Mouse (Mus musculus) stomach, embryonic 16.5 days (tissue): ENCODE measurements around the gene Grm1. TPM values are rescaled to one million over a fixed set of nuclear protein-coding genes. Genes with fewer than 3 reads are reported as not detected.

ENCODE experiments used
- ATAC-seq: fragments of 200-750 bp; cut with Nextera tagmentation; 2 replicates; pipeline ENCODE4 v1.8.0; 2017; ENCODE audit warnings: moderate number of reproducible peaks, moderate TSS enrichment; ENCODE audit not compliant: insufficient read depth, low FRiP score
- H3K27ac ChIP-seq: fragments of 300-500 bp; sonication (generic); 2 replicates; pipeline ENCODE4 v1.5.1; 2014; ENCODE audit warnings: low read length
- H3K27me3 ChIP-seq: fragments of 300-500 bp; sonication (generic); 2 replicates; pipeline ENCODE4 v1.6.1; 2014; ENCODE audit warnings: low read length, control low read depth, mixed read lengths; ENCODE audit not compliant: control insufficient read depth, insufficient read depth
- H3K36me3 ChIP-seq: fragments of 300-500 bp; sonication (generic); 2 replicates; pipeline ENCODE4 v1.6.1; 2014; ENCODE audit warnings: low read length; ENCODE audit not compliant: control insufficient read depth, insufficient read depth
- H3K4me1 ChIP-seq: fragments of 300-500 bp; sonication (generic); 2 replicates; pipeline ENCODE4 v1.6.1; 2014; ENCODE audit warnings: low read length, control low read depth, mixed read lengths; ENCODE audit not compliant: control insufficient read depth, insufficient read depth
- H3K4me2 ChIP-seq: fragments of 300-500 bp; sonication (generic); 2 replicates; pipeline ENCODE4 v1.6.1; 2014; ENCODE audit warnings: low read depth, low read length, mixed read lengths
- H3K4me3 ChIP-seq: fragments of 300-500 bp; sonication (generic); replicated peaks from 2 replicates; pipeline ENCODE4 v1.5.1; 2014; ENCODE audit warnings: mild to moderate bottlenecking, low read length
- H3K9ac ChIP-seq: fragments of 300-500 bp; sonication (generic); 2 replicates; pipeline ENCODE4 v1.6.1; 2014; ENCODE audit warnings: low read length
- H3K9me3 ChIP-seq: fragments of 300-500 bp; sonication (generic); replicated peaks from 2 replicates; pipeline ENCODE4 v1.6.1; 2016; ENCODE audit warnings: low read length, control low read depth; ENCODE audit not compliant: control insufficient read depth
- WGBS: fragments of 180-500 bp; shearing (Covaris S2); extraction: QIAGEN DNeasy Blood & Tissue Kit; methylation state at CpG from one replicate; pipeline ENCODE4 v1.1.7; 2014; 5-methylcytosine and 5-hydroxymethylcytosine counted together
- polyA plus RNA-seq: library from polyadenylated mRNA; unstranded; fragments of >200 nt; fragmentation: Nextera tagmentation; extraction: Ambion mirVana; gene quantifications from 2 replicates; pipeline ENCODE4 v1.2.1, GENCODE M21; 2015

The Grm1 gene
- polyA plus RNA-seq, 1 experiment from 2014 or later = 0.05 TPM

DNA sequence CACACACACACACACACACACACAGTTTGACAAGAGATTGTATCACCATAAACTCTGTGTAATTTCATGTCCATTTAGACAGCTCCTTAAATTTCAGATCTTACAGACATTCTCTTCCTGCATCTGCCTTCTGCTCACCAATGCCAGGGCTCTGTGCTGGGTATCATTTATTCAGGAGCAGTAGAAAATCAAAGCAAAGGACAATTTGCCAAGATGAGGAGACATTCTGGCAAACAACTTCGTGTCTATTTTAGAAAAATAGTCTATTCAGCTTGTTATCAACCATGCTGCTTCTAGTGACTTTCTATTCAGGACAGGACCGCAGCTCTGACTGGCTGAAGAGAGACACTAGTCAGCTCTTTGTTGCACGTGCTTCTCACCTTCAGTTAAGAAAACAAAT, 146.3 kb downstream of the Grm1 start:
- Histone ChIP-seq H3K36me3 (no peaks in the 10 kb centered on the region), H3K27ac (no peak overlapping the region), H3K4me1 (no peaks in the 10 kb centered on the region), H3K4me3 (no peak overlapping the region), H3K9ac (no peak overlapping the region), H3K9me3 (no peaks in the 10 kb centered on the region), H3K27me3 (no peaks in the 10 kb centered on the region), H3K4me2 (no peak overlapping the region)
- no peak for ATAC-seq
- WGBS = 66% methylated on average over 3 of the region's 3 CpGs

DNA sequence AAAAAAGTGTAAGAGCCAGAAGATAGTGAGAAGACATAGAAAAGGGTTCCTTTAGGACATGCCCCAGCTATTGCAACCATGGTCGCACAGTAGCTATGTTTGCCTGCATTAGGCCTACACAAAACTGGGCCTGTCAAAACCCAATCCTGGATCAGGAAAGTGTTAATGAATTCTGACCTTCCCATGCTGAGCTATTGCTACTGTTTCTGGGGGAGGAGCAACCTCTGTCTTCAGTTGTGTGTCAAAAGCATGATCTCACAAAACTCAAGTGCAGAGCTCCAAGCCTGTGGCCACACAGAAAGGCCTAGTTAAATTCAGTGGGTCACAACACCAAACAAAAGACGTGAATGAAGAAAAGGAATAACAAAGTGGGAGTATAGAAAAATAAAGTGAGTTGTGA, 152.5 kb downstream of the Grm1 start:
- ATAC-seq = no peak
- Histone ChIP-seq H3K9ac (no peak overlapping the region), H3K36me3 (no peaks in the 10 kb centered on the region), H3K9me3 (no peaks in the 10 kb centered on the region), H3K27me3 (no peaks in the 10 kb centered on the region), H3K4me1 (no peaks in the 10 kb centered on the region), H3K4me3 (no peak overlapping the region), H3K4me2 (no peak overlapping the region), H3K27ac (no peak overlapping the region)
- 82% methylated on average over 2 of the region's 2 CpGs for WGBS

DNA sequence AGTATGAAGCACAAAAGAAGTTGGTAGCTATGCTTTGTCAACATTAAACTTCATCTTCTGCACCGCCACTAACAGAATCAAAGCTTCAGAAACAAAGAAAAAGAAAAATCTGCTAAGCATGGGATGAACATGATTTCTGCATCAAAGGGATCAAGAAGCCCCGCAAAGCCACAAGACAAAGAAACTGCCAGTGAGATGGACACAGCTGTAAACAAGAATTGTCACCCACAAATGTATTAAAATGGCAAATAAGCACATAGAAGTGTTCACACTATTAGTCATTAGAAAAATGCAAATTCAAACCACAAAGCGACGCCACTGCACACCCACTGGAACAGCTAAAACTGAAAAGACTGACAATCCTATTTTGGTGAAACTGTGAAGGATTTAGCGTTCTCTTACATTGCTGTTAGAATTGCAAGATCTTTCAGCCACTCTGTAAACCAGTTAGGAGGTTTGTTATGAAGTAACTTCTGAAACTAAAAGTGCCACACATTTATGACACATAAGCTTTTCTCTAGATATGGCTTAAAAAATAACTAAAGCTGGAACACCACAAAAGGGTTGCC, 153.3 kb downstream of the Grm1 start:
- no peaks in the 10 kb centered on the region for H3K27me3 ChIP-seq
- no peak overlapping the region for H3K27ac ChIP-seq
- H3K9ac ChIP-seq = no peak overlapping the region
- 75% methylated on average over 5 of the region's 5 CpGs for whole genome bisulfite sequencing
- no peak overlapping the region for H3K4me2 ChIP-seq
- H3K9me3 ChIP-seq = no peaks in the 10 kb centered on the region
- no peaks in the 10 kb centered on the region for H3K36me3 ChIP-seq
- H3K4me1 ChIP-seq = no peaks in the 10 kb centered on the region
- ATAC-seq = no peak
- H3K4me3 ChIP-seq = no peak overlapping the region

DNA sequence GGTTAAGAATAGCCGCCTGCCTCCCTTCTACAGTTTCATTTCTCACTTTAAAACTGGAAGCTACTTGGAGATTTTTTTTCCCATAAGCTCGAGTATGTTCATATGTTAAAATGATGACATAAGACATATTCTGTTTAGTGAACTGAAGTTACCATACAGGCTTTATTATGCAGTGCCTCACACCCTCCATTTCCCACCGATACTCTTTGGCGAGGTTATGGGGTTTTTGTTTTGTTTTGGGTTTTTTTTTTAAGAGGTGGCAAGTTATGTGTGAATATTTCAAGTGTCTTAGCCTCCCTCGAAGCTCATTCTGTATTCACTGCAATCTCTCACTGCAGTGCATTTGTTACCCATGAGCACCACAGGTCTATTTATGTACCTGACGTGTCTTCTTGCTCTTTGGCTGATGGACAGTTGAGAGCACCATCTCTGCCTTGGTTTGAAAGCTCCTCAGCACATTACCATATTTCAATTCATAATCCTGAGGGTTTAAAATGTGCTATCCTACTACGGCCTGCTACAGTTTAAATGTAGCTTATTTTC, 164.2 kb downstream of the Grm1 start:
- Histone ChIP-seq H3K9ac (no peak overlapping the region), H3K27ac (no peak overlapping the region), H3K36me3 (no peaks in the 10 kb centered on the region), H3K9me3 (no peaks in the 10 kb centered on the region), H3K4me2 (no peak overlapping the region), H3K4me3 (no peak overlapping the region), H3K4me1 (no peaks in the 10 kb centered on the region), H3K27me3 (no peaks in the 10 kb centered on the region)
- ATAC-seq = no peak
- WGBS = 73% methylated on average over 7 of the region's 7 CpGs

DNA sequence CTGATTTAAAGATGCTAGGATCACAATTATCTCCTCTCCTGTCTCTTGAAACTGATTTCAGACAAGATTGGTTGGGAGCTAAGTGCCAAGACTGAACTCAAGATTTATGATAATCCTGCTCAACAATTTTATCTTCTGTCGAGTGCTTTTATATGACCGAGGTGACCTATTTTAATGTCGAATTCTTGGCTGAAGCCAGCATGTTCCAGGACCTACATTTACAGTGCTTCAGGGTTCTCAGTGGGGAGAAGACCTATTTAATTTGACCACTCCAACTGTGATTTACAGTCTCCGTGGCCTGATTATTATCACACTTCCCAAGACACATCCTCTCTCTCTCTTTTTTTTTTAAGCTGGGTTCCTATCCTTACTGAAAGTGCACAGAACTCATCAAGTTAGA, 168.5 kb downstream of the Grm1 start:
- Histone ChIP-seq H3K4me3 (no peak overlapping the region), H3K27ac (no peak overlapping the region), H3K36me3 (no peaks in the 10 kb centered on the region), H3K9me3 (no peaks in the 10 kb centered on the region), H3K4me2 (no peak overlapping the region), H3K27me3 (no peaks in the 10 kb centered on the region), H3K9ac (no peak overlapping the region), H3K4me1 (no peaks in the 10 kb centered on the region)
- 74% methylated on average over 4 of the region's 4 CpGs for WGBS
- ATAC-seq = no peak

DNA sequence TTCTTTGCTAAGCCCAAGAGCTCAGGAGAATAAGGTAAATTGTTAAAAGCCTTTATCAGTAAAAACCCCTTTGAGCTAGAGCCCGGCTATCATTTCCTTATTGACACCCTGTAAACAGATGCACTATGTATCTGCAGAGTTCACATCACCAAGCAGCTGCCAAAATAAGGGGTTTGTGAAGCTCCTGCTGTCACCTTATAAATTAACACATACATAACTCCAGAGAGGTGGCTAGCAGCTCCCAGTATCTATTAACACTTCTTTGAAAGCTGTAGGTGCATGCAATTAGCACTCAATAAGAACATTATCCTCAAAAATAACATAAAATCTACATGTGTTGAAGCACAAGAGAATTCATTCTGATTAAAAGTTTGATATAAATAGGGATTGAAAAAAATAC, 191.9 kb downstream of the Grm1 start:
- H3K9ac ChIP-seq = no peak overlapping the region
- WGBS = 53% methylated on average over 1 of the region's 1 CpGs
- no peaks in the 10 kb centered on the region for H3K4me1 ChIP-seq
- no peak overlapping the region for H3K4me2 ChIP-seq
- no peak overlapping the region for H3K27ac ChIP-seq
- no peak overlapping the region for H3K4me3 ChIP-seq
- no peaks in the 10 kb centered on the region for H3K9me3 ChIP-seq
- no peak for ATAC-seq
- no peaks in the 10 kb centered on the region for H3K36me3 ChIP-seq
- no peaks in the 10 kb centered on the region for H3K27me3 ChIP-seq

DNA sequence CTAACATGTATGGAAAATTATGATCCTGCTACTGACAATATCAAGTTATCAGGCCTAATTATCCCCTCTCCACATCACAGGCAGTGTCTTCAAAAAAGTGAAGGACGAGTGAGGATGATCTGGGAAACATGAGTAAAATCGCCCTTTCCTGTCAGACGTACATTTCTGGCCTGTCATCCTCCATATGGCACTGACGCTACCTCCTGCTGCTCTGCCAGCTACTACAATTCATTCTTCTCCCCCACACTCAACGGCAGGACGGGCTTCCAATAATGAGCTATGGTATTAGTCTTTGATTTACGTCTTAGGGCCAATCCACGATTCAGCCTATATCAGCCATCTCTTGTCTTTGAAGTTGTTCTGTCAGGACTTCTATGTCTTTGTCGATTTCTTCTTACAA, 193.6 kb downstream of the Grm1 start:
- no peak overlapping the region for H3K9ac ChIP-seq
- H3K36me3 ChIP-seq = no peaks in the 10 kb centered on the region
- no peaks in the 10 kb centered on the region for H3K27me3 ChIP-seq
- H3K4me2 ChIP-seq = no peak overlapping the region
- ATAC-seq = no peak
- no peaks in the 10 kb centered on the region for H3K9me3 ChIP-seq
- H3K4me1 ChIP-seq = no peaks in the 10 kb centered on the region
- H3K27ac ChIP-seq = no peak overlapping the region
- no peak overlapping the region for H3K4me3 ChIP-seq
- WGBS = 69% methylated on average over 9 of the region's 9 CpGs

DNA sequence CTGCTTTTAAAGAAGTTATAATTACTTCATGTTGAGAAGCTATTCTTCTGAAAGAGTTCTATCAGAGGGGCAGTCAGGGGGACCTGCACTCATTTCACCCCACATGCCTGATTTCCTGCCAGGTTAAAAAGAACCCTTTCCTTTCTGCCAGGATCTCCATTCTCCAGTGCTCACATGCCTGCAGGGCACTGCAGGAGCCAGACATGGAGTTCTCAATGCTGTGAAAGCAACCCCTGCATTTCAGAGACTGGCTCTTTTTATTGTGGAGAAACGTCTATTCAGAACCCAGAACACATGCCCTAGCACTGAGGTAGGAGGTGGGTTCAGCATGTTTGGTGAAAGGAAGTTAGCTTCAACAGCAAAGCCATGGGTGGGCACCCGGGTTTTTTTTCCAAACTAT, 197.2 kb downstream of the Grm1 start:
- H3K4me2 ChIP-seq = no peak overlapping the region
- H3K27ac ChIP-seq = no peak overlapping the region
- WGBS = 33% methylated on average over 2 of the region's 2 CpGs
- H3K4me3 ChIP-seq = no peak overlapping the region
- H3K9ac ChIP-seq = no peak overlapping the region
- H3K9me3 ChIP-seq = no peaks in the 10 kb centered on the region
- no peak for ATAC-seq
- no peaks in the 10 kb centered on the region for H3K36me3 ChIP-seq
- H3K4me1 ChIP-seq = no peaks in the 10 kb centered on the region
- no peaks in the 10 kb centered on the region for H3K27me3 ChIP-seq

DNA sequence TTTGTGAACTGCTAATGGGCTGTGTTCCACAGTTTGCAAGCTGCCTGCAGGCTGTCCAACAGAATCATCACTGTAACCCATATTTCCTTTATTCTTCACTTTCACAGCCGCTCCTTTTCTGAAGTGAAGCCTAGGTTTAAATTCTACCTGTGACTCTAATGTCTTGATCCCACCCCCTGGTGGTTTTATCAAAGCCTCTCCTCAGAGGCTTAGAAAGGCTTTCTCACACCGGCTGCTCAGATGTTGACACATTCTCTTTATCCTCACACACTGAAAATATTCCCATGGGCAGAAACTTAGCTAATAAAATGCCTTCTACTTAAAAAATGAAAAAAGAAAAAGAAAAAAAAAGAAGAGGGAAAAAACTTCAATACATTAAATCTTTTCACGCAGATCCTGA, 210.0 kb downstream of the Grm1 start:
- Histone ChIP-seq H3K36me3 (no peaks in the 10 kb centered on the region), H3K9ac (no peak overlapping the region), H3K9me3 (no peaks in the 10 kb centered on the region), H3K4me2 (no peak overlapping the region), H3K27ac (no peak overlapping the region), H3K27me3 (no peaks in the 10 kb centered on the region), H3K4me1 (no peaks in the 10 kb centered on the region), H3K4me3 (no peak overlapping the region)
- no peak for ATAC-seq
- 34% methylated on average over 3 of the region's 3 CpGs for WGBS

DNA sequence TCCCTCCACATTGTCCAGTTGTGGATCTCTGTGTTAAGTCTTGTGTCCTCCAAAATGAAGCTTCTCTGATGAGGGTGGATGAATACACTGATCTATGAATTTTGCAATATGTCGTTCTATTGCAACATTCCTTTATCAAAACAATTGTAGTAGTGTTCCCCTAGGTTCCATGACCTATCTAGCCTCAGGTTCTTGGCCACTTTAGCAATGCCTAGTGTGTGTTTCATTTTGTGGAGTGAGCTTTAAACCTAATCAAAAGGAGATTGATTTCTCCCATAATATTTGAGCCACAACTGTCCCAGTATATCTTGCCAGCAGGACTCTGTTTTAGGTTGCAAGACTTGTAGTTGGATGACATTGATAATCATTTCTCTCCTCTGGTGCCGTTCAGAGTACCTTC, 211.9 kb downstream of the Grm1 start:
- WGBS = 76% methylated on average over 2 of the region's 2 CpGs
- Histone ChIP-seq H3K27me3 (no peaks in the 10 kb centered on the region), H3K4me2 (no peak overlapping the region)

More for the DNA sequence above, 211.9 kb downstream of the Grm1 start:
- no peak for ATAC-seq
- Histone ChIP-seq H3K9ac (no peak overlapping the region), H3K27ac (no peak overlapping the region), H3K4me3 (no peak overlapping the region), H3K4me1 (no peaks in the 10 kb centered on the region), H3K9me3 (no peaks in the 10 kb centered on the region), H3K36me3 (no peaks in the 10 kb centered on the region)
